8 mouse cellular contexts compared by ENCODE assay signal in the genomic region with DNA sequence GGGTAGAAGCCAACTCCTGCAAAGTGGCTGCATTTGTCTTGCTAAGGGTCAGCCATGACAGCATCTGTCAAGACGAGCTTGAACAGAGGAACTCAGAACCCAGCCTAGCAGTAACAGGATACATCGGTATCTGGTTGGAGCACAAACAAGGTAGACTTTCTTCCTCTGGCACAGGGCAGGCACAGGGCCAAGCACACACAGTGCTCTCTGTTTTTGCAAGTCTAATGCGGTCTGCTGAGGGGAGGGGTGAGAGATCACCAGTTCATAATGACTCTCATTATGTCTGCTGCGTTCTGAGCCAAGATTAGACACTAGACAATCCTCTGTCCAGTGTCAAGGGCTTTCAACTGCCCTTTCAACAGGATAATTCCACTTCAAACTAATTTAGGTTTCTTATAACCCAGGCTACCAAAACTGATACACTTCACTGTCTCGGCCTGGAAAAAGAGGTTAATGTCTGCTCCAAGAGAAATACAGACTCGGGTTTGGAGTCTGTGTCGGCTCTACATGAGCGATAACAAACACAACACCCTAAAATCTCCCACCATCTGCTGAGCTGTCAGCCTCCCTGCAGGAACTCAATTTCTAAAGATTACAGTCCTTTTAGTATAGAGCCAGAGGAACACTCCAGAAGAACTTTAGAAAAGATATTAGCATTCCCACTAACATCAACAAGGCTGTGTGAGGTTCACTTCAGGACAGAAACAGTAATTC.
DNase-seq lines count a peak whose midpoint lies in the region; ATAC-seq and TF ChIP-seq lines count a peak whose summit lies in the region.

No protein-coding gene starts in this region.

- H3K4me1 ChIP-seq in forebrain, embryonic 13.5 days, result peaks cover 42% of the 10 kb centered on the region
- peaks cover 7% of the 10 kb centered on the region; the same call in 1 of the 2 replicates for H3K4me1 ChIP-seq in heart, postnatal 0 days (ENCODE audit: control insufficient read depth, insufficient read depth)
- peaks cover 15% of the 10 kb centered on the region; the same call in 1 of the 2 replicates for H3K4me1 ChIP-seq in liver, embryonic 13.5 days (replicated peaks)
- H3K4me1 ChIP-seq in olfactory bulb, adult 2 months (ENCODE audit: control insufficient read depth, insufficient read depth, low read length), result peaks cover 8% of the 10 kb centered on the region

- H3K27ac ChIP-seq in forebrain, embryonic 13.5 days, result peak overlapping the region; percentile 62
- H3K27ac ChIP-seq in heart, postnatal 0 days (ENCODE audit: low read depth), result peak overlapping the region; percentile 30
- H3K27ac ChIP-seq in liver, embryonic 13.5 days, result no peak overlapping the region
- 0 out of 2 replicates have a peak overlapping the region, but pooled peaks have one; percentile 1 for H3K27ac ChIP-seq in olfactory bulb, adult 2 months (ENCODE audit: insufficient read depth, low read depth, low read length)

- TF ChIP-seq POLR2A in olfactory bulb, adult 2 months (IDR thresholded peaks at IDR 0.05; ENCODE audit: insufficient read depth, low read depth, low read length), result no peak

- H3K27me3 ChIP-seq in forebrain, embryonic 13.5 days, result peaks cover 3% of the 10 kb centered on the region
- 0 out of 2 replicates have a peak, but pooled peaks cover 5% of the 10 kb centered on the region for H3K27me3 ChIP-seq in heart, postnatal 0 days (ENCODE audit: control insufficient read depth, insufficient read depth, low read length)
- H3K27me3 ChIP-seq in liver, embryonic 13.5 days, result no peaks in the 10 kb centered on the region

- H3K9ac ChIP-seq in forebrain, embryonic 13.5 days, result no peak overlapping the region
- no peak overlapping the region; the same call in 1 of the 2 replicates for H3K9ac ChIP-seq in heart, postnatal 0 days (replicated peaks; ENCODE audit: low read depth, low read length)
- no peak overlapping the region for H3K9ac ChIP-seq in liver, embryonic 13.5 days

- H3K4me3 ChIP-seq in forebrain, embryonic 13.5 days, result no peak overlapping the region
- H3K4me3 ChIP-seq in heart, postnatal 0 days (ENCODE audit: low read depth, low read length), result no peak overlapping the region
- no peak overlapping the region for H3K4me3 ChIP-seq in liver, embryonic 13.5 days (replicated peaks)
- H3K4me3 ChIP-seq in olfactory bulb, adult 2 months (ENCODE audit: insufficient read depth, low read depth, low read length), result no peak overlapping the region

- H3K4me2 ChIP-seq in forebrain, embryonic 13.5 days, result peak overlapping the region; percentile 38
- H3K4me2 ChIP-seq in heart, postnatal 0 days (ENCODE audit: low read depth, low read length), result peak overlapping the region; percentile 47
- no peak overlapping the region for H3K4me2 ChIP-seq in liver, embryonic 13.5 days

- 2% methylated on average over 8 of the region's 8 CpGs for WGBS in forebrain, embryonic 13.5 days
- WGBS in heart, postnatal 0 days, result 10% methylated on average over 8 of the region's 8 CpGs
- 45% methylated on average over 8 of the region's 8 CpGs for WGBS in liver, embryonic 13.5 days (ENCODE audit: insufficient replicate concordance)
- WGBS in olfactory bulb, adult 2 months, result 14% methylated on average over 8 of the region's 8 CpGs

- ATAC-seq in forebrain, embryonic 13.5 days, result peak; percentile 87
- peak; percentile 89 for ATAC-seq in heart, postnatal 0 days (ENCODE audit: insufficient read depth, low read depth)
- 0 out of 2 replicates have a peak, but pooled peaks have one; percentile 34 for ATAC-seq in liver, embryonic 13.5 days (ENCODE audit: low read depth)

- DNase-seq in gastrocnemius, adult 18-20 months (ENCODE audit: low spot score), result peak; percentile 7
- no peak for DNase-seq in gastrocnemius, adult 8-10 months (ENCODE audit: low spot score in 2 of 2)
- peak; percentile 79 for DNase-seq in heart, postnatal 0 days (ENCODE audit: low spot score)
- peak; percentile 82 to 83 for DNase-seq in kidney, postnatal 36 days
- DNase-seq in liver, embryonic 13.5 days, result no peak
- no peak for DNase-seq in spleen, adult 18-20 months

- H3K36me3 ChIP-seq in forebrain, embryonic 13.5 days (ENCODE audit: poor library complexity, severe bottlenecking), result 0 out of 2 replicates have a peak, but pooled peaks cover 3% of the 10 kb centered on the region
- H3K36me3 ChIP-seq in heart, postnatal 0 days (replicated peaks; ENCODE audit: control insufficient read depth, insufficient read depth, low read length), result no peaks in the 10 kb centered on the region
- no peaks in the 10 kb centered on the region for H3K36me3 ChIP-seq in liver, embryonic 13.5 days

- peak; percentile 73; the same call in 1 of the 2 replicates for TF ChIP-seq EP300 in heart, postnatal 0 days (IDR thresholded peaks at IDR 0.05; ENCODE audit: low read depth)

- no peak for TF ChIP-seq CTCF in heart, postnatal 0 days (IDR thresholded peaks at IDR 0.05; ENCODE audit: low read depth)
- TF ChIP-seq CTCF in olfactory bulb, adult 2 months (IDR thresholded peaks at IDR 0.05; ENCODE audit: insufficient read depth, low read depth, low read length), result no peak

- no peaks in the 10 kb centered on the region for H3K9me3 ChIP-seq in forebrain, embryonic 13.5 days (replicated peaks)
- 0 out of 2 replicates have a peak, but pooled peaks cover 4% of the 10 kb centered on the region for H3K9me3 ChIP-seq in heart, postnatal 0 days (replicated peaks; ENCODE audit: control insufficient read depth, low read length)
- H3K9me3 ChIP-seq in liver, embryonic 13.5 days (replicated peaks), result no peaks in the 10 kb centered on the region

Comparison
In these comparisons a context has a peak if more than half of its experiments do, and no peak if none do; other contexts are left out.
1. DNase-seq: peak in gastrocnemius, adult 18-20 months (single experiment), heart, postnatal 0 days (single experiment) and kidney, postnatal 36 days (2 of 2); none in gastrocnemius, adult 8-10 months (0 of 2), liver, embryonic 13.5 days (single experiment) and spleen, adult 18-20 months (0 of 2).
2. ATAC-seq: peak in every context shown above with its lines; median percentile 89 in heart, postnatal 0 days; 87 in forebrain, embryonic 13.5 days; 34 in liver, embryonic 13.5 days.